Mouse (Mus musculus): ENCODE data around the gene Tmem214. TPM values are rescaled to one million over a fixed set of nuclear protein-coding genes. Genes with fewer than 3 reads are reported as not detected.

The Tmem214 gene
- polyA plus RNA-seq, 1 experiment from 2014 or later, result 93.7 TPM

DNA sequence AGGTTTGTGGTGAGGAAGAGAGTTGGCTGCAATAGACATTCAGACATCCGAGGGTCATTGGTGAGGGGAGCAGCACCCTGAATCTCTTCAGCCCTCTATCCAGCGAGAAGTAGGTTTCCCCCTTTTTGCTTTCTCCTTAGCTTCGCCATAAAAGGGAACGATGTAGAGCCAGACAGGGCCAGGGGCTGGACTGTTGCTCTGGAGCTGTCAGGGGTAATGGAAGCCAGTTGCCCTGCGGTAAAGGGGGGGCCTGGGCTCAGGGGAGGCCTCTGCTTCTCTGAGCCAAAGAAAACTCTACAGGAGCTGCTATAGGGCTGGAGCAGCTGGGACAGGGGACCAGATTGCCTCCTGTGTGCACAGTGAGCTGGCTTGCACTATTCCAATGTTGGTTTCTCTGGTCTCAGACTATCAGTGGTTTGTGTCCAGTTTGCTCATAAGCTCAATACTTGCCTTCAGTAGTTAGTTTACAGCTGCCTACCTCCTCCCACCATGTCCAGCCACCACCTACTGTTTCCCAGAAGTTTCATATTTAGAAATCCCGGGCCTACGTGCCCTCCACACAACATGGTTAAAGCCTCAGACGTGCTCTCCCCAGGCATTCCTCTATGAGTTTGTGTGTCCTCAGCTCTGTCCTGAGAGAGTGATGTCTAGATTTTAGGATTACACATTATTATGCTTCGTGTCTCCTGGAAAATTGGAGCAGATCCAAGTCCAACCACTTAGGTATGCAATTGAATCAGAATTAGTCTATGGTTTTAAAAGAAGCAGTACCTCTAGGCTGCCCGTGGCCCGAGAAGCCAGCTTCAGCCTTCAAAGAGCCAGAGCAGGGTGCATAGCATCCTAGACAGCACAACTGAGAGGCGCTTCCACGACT, 40.9 kb downstream of the Tmem214 start:
- Histone ChIP-seq H3K27ac (ENCODE audit: low read length) (peak overlapping the region; percentile 98), H3K36me3 (ENCODE audit: control insufficient read depth, insufficient read depth, low read length) (no peaks in the 10 kb centered on the region), H3K9me3 (replicated peaks; ENCODE audit: control insufficient read depth, low read length) (no peaks in the 10 kb centered on the region), H3K4me2 (ENCODE audit: low read depth, low read length) (peak overlapping the region; percentile 72), H3K9ac (ENCODE audit: low read length) (peak overlapping the region; percentile 75), H3K4me3 (replicated peaks; ENCODE audit: low read length) (peak overlapping the region; percentile 56), H3K4me1 (ENCODE audit: control insufficient read depth, insufficient read depth, low read length) (peaks cover 46% of the 10 kb centered on the region), H3K27me3 (ENCODE audit: control insufficient read depth, insufficient read depth, low read length) (no peaks in the 10 kb centered on the region)
- WGBS, result 28% methylated on average over 13 of the region's 13 CpGs
- peak; percentile 78 for ATAC-seq (ENCODE audit: insufficient read depth, low FRiP score)

GRCm38 (mm10) chr5:30909300-30909659, 41.5 kb downstream of the Tmem214 start:
- H3K4me2 ChIP-seq (ENCODE audit: low read depth, low read length), result peak overlapping the region; percentile 72
- H3K4me1 ChIP-seq (ENCODE audit: control insufficient read depth, insufficient read depth, low read length), result peaks cover 46% of the 10 kb centered on the region
- H3K9me3 ChIP-seq (replicated peaks; ENCODE audit: control insufficient read depth, low read length), result no peaks in the 10 kb centered on the region
- WGBS, result 20% methylated on average over 7 of the region's 7 CpGs
- no peaks in the 10 kb centered on the region for H3K36me3 ChIP-seq (ENCODE audit: control insufficient read depth, insufficient read depth, low read length)
- no peaks in the 10 kb centered on the region for H3K27me3 ChIP-seq (ENCODE audit: control insufficient read depth, insufficient read depth, low read length)
- no peak overlapping the region for H3K4me3 ChIP-seq (replicated peaks; ENCODE audit: low read length)
- H3K9ac ChIP-seq (ENCODE audit: low read length), result peak overlapping the region; percentile 75; the same call in 1 of the 2 replicates
- H3K27ac ChIP-seq (ENCODE audit: low read length), result peak overlapping the region; percentile 98
- ATAC-seq (ENCODE audit: insufficient read depth, low FRiP score), result no peak

GRCm38 (mm10) chr5:30909863-30910262, 42.1 kb downstream of the Tmem214 start:
- ATAC-seq (ENCODE audit: insufficient read depth, low FRiP score), result no peak
- Histone ChIP-seq H3K4me2 (ENCODE audit: low read depth, low read length) (no peak overlapping the region), H3K27ac (ENCODE audit: low read length) (peak overlapping the region; percentile 98), H3K27me3 (ENCODE audit: control insufficient read depth, insufficient read depth, low read length) (no peaks in the 10 kb centered on the region), H3K36me3 (ENCODE audit: control insufficient read depth, insufficient read depth, low read length) (no peaks in the 10 kb centered on the region), H3K4me1 (ENCODE audit: control insufficient read depth, insufficient read depth, low read length) (peaks cover 46% of the 10 kb centered on the region), H3K9ac (ENCODE audit: low read length) (no peak overlapping the region), H3K4me3 (replicated peaks; ENCODE audit: low read length) (no peak overlapping the region), H3K9me3 (replicated peaks; ENCODE audit: control insufficient read depth, low read length) (no peaks in the 10 kb centered on the region)
- WGBS, result 80% methylated on average over 7 of the region's 7 CpGs

- Histone ChIP-seq H3K27me3 (ENCODE audit: control insufficient read depth, insufficient read depth, low read length) (no peaks in the 10 kb centered on the region), H3K9me3 (replicated peaks; ENCODE audit: control insufficient read depth, low read length) (no peaks in the 10 kb centered on the region), H3K9ac (ENCODE audit: low read length) (no peak overlapping the region), H3K4me2 (ENCODE audit: low read depth, low read length) (no peak overlapping the region), H3K4me3 (replicated peaks; ENCODE audit: low read length) (no peak overlapping the region), H3K4me1 (ENCODE audit: control insufficient read depth, insufficient read depth, low read length) (peaks cover 43% of the 10 kb centered on the region), H3K27ac (ENCODE audit: low read length) (peak overlapping the region; percentile 98), H3K36me3 (ENCODE audit: control insufficient read depth, insufficient read depth, low read length) (no peaks in the 10 kb centered on the region)
- no peak for ATAC-seq (ENCODE audit: insufficient read depth, low FRiP score)
Observed at GRCm38 (mm10) chr5:30910481-30910880, 42.7 kb downstream of the Tmem214 start.

DNA sequence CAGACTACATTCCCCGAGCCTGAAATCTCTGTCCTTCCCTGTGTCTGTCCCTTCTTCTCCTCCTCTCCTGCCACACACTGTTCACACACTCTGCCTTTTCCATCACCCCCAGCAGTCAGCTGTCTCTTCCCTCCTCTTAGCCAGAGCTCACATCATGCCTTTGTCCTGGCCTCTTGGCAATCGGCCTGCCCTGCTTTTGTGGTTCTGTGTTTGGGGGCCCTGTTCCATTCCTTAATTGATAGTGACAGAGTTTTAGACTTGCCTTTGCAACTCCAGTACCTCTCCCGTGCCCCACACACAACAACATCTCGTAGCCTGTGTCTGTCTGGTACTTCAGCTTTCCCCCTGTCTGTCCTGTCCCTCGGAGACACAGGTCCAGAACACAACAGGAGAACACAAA, 44.3 kb downstream of the Tmem214 start:
- Histone ChIP-seq H3K4me2 (ENCODE audit: low read depth, low read length) (peak overlapping the region; percentile 30; the same call in 1 of the 2 replicates), H3K36me3 (ENCODE audit: control insufficient read depth, insufficient read depth, low read length) (no peaks in the 10 kb centered on the region), H3K9ac (ENCODE audit: low read length) (peak overlapping the region; percentile 74; the same call in 1 of the 2 replicates), H3K4me3 (replicated peaks; ENCODE audit: low read length) (no peak overlapping the region), H3K27ac (ENCODE audit: low read length) (peak overlapping the region; percentile 98), H3K27me3 (ENCODE audit: control insufficient read depth, insufficient read depth, low read length) (no peaks in the 10 kb centered on the region), H3K4me1 (ENCODE audit: control insufficient read depth, insufficient read depth, low read length) (peaks cover 46% of the 10 kb centered on the region), H3K9me3 (replicated peaks; ENCODE audit: control insufficient read depth, low read length) (no peaks in the 10 kb centered on the region)
- 51% methylated on average over 5 of the region's 5 CpGs for WGBS
- no peak for ATAC-seq (ENCODE audit: insufficient read depth, low FRiP score)

DNA sequence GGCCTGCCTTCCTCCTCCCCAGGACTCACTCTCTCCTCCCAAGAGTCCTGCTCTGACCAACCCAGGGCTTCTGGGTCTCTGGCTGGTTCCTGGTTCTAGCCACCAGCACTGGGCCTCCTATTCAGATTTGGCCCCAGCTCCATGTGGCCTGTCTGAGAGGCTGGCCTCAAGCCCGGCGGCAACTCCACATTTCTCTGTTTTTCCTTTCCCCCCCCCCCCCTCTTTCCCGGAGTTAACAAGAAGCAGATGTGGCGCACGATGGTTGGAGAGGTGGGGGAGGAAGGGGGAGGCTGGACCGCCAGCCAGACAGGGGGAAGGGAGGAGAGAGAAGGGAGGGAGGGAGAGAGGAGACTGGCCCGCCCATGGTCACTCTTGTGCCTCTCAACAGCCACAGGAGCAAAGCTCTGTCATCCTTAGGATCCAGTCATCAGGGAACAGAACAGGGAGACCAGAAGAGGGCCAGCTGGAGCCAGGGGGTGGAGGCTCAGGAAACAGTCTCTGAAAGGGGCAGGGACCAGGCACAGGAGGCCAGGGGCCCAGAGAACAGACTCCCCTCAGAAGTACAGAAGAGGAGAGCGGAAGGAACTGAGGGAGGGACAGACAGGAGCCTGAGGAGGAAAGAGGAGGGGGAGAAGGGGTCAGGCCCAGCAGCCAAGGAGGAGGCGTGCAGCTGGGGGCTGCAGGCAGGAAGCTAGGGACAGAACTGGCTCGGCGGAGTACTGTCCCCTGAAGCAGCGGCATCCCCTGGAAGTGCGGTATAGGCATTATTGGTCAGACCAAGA, 45.4 kb downstream of the Tmem214 start, which contains the start of gene Emilin1:
TSS of gene Emilin1 (plus strand) at position 343 of the 782 bp plus-strand sequence.
- H3K4me1 ChIP-seq (ENCODE audit: control insufficient read depth, insufficient read depth, low read length), result peaks cover 46% of the 10 kb centered on the region

GRCm38 (mm10) chr5:30914101-30914635, 46.4 kb downstream of the Tmem214 start:
- H3K4me2 ChIP-seq (ENCODE audit: low read depth, low read length), result peak overlapping the region; percentile 75
- peak overlapping the region; percentile 55 for H3K4me3 ChIP-seq (replicated peaks; ENCODE audit: low read length)
- 38% methylated on average over 7 of the region's 7 CpGs for WGBS
- peak overlapping the region; percentile 74 for H3K9ac ChIP-seq (ENCODE audit: low read length)
- no peak for ATAC-seq (ENCODE audit: insufficient read depth, low FRiP score)
- H3K9me3 ChIP-seq (replicated peaks; ENCODE audit: control insufficient read depth, low read length), result no peaks in the 10 kb centered on the region
- H3K27me3 ChIP-seq (ENCODE audit: control insufficient read depth, insufficient read depth, low read length), result no peaks in the 10 kb centered on the region
- H3K4me1 ChIP-seq (ENCODE audit: control insufficient read depth, insufficient read depth, low read length), result peaks cover 38% of the 10 kb centered on the region
- peak overlapping the region; percentile 98 for H3K27ac ChIP-seq (ENCODE audit: low read length)
- H3K36me3 ChIP-seq (ENCODE audit: control insufficient read depth, insufficient read depth, low read length), result peaks cover 9% of the 10 kb centered on the region

More for the DNA sequence above, 45.4 kb downstream of the Tmem214 start, which contains the start of gene Emilin1:
- 23% methylated on average over 13 of the region's 13 CpGs for WGBS
- Histone ChIP-seq H3K27me3 (ENCODE audit: control insufficient read depth, insufficient read depth, low read length) (no peaks in the 10 kb centered on the region), H3K27ac (ENCODE audit: low read length) (peak within 1 kb of the TSS; percentile 98), H3K9ac (ENCODE audit: low read length) (peak within 1 kb of the TSS; percentile 74), H3K36me3 (ENCODE audit: control insufficient read depth, insufficient read depth, low read length) (no peaks in the 10 kb centered on the region), H3K4me2 (ENCODE audit: low read depth, low read length) (peak within 1 kb of the TSS; percentile 75), H3K9me3 (replicated peaks; ENCODE audit: control insufficient read depth, low read length) (no peaks in the 10 kb centered on the region), H3K4me3 (replicated peaks; ENCODE audit: low read length) (peak within 1 kb of the TSS; percentile 55)
- ATAC-seq (ENCODE audit: insufficient read depth, low FRiP score), result peak; percentile 85

DNA sequence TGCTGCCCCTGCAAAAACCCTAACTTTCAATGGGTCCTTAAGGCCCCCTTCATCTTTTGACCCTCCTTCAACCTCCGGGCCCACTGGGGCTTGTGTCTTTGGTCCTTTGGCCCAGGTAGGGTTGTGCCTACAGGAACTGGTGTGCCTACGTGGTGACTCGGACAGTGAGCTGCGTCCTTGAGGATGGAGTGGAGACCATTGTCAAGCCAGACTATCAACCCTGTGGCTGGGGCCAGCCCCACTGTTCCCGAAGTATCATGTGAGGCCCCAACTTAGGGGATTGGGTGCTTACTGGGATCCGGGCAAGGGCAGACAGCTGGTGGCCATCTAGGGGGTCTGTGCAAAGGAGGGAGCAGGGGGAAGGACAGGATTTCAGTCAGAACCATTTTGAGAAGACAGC, 47.0 kb downstream of the Tmem214 start:
- no peak for ATAC-seq (ENCODE audit: insufficient read depth, low FRiP score)
- Histone ChIP-seq H3K9me3 (replicated peaks; ENCODE audit: control insufficient read depth, low read length) (no peaks in the 10 kb centered on the region), H3K27ac (ENCODE audit: low read length) (peak overlapping the region; percentile 98), H3K36me3 (ENCODE audit: control insufficient read depth, insufficient read depth, low read length) (peaks cover 10% of the 10 kb centered on the region), H3K4me3 (replicated peaks; ENCODE audit: low read length) (peak overlapping the region; percentile 55), H3K4me1 (ENCODE audit: control insufficient read depth, insufficient read depth, low read length) (peaks cover 31% of the 10 kb centered on the region), H3K4me2 (ENCODE audit: low read depth, low read length) (peak overlapping the region; percentile 75), H3K9ac (ENCODE audit: low read length) (peak overlapping the region; percentile 74), H3K27me3 (ENCODE audit: control insufficient read depth, insufficient read depth, low read length) (no peaks in the 10 kb centered on the region)
- 41% methylated on average over 6 of the region's 6 CpGs for WGBS
